Mouse (Mus musculus): Measurements from ENCODE around the gene Tmem150c. TPM values are rescaled to one million over a fixed set of nuclear protein-coding genes. Genes with fewer than 3 reads are reported as not detected.

The Tmem150c gene
- total RNA-seq, 2 experiments from 2014 or later, result not detected

- ATAC-seq (ENCODE audit: poor library complexity, severe bottlenecking), result no peak
These were observed 102.0 kb downstream of the Tmem150c start for GRCm38 (mm10) chr5:100057461-100058209.

- no peak for ATAC-seq (ENCODE audit: poor library complexity, severe bottlenecking)
These were observed 103.7 kb downstream of the Tmem150c start for GRCm38 (mm10) chr5:100055866-100056369.

GRCm38 (mm10) chr5:100054807-100055547, 104.6 kb downstream of the Tmem150c start:
- ATAC-seq (ENCODE audit: poor library complexity, severe bottlenecking), result no peak

- no peak for ATAC-seq (ENCODE audit: poor library complexity, severe bottlenecking)
These were observed 106.9 kb downstream of the Tmem150c start for GRCm38 (mm10) chr5:100052728-100053127.

- ATAC-seq (ENCODE audit: poor library complexity, severe bottlenecking), result no peak
These were observed 109.7 kb downstream of the Tmem150c start for GRCm38 (mm10) chr5:100049904-100050303.

GRCm38 (mm10) chr5:100047871-100048270, 111.7 kb downstream of the Tmem150c start:
- no peak for ATAC-seq (ENCODE audit: poor library complexity, severe bottlenecking)

GRCm38 (mm10) chr5:100047143-100047640, 112.4 kb downstream of the Tmem150c start:
- ATAC-seq (ENCODE audit: poor library complexity, severe bottlenecking), result no peak

- no peak for ATAC-seq (ENCODE audit: poor library complexity, severe bottlenecking)
These were observed 113.5 kb downstream of the Tmem150c start for GRCm38 (mm10) chr5:100046096-100046495.

GRCm38 (mm10) chr5:100044621-100045020, 115.0 kb downstream of the Tmem150c start:
- ATAC-seq (ENCODE audit: poor library complexity, severe bottlenecking), result no peak

GRCm38 (mm10) chr5:100044030-100044429, 115.6 kb downstream of the Tmem150c start:
- no peak for ATAC-seq (ENCODE audit: poor library complexity, severe bottlenecking)

GRCm38 (mm10) chr5:100043361-100043760, 116.2 kb downstream of the Tmem150c start:
- no peak for ATAC-seq (ENCODE audit: poor library complexity, severe bottlenecking)

- no peak for ATAC-seq (ENCODE audit: poor library complexity, severe bottlenecking)
These were observed 117.1 kb downstream of the Tmem150c start for GRCm38 (mm10) chr5:100042467-100042866.

GRCm38 (mm10) chr5:100041272-100041671, 118.3 kb downstream of the Tmem150c start:
- ATAC-seq (ENCODE audit: poor library complexity, severe bottlenecking), result no peak

- peak; percentile 20 for ATAC-seq (ENCODE audit: poor library complexity, severe bottlenecking)
These were observed 119.3 kb downstream of the Tmem150c start for GRCm38 (mm10) chr5:100040281-100040784.

- ATAC-seq (ENCODE audit: poor library complexity, severe bottlenecking), result peak; percentile 65
These were observed 119.9 kb downstream of the Tmem150c start, which contains the start of the genes Hnrnpdl and Enoph1 for GRCm38 (mm10) chr5:100039602-100040142. Gene Hnrnpdl, minus strand, starts transcription at chr5:100039664. Gene Enoph1, plus strand, starts transcription at chr5:100039985.

- peak; percentile 72 for ATAC-seq (ENCODE audit: poor library complexity, severe bottlenecking)
These were observed 120.7 kb downstream of the Tmem150c start for GRCm38 (mm10) chr5:100038714-100039601.

GRCm38 (mm10) chr5:100037965-100038713, 121.5 kb downstream of the Tmem150c start:
- ATAC-seq (ENCODE audit: poor library complexity, severe bottlenecking), result peak; percentile 39

GRCm38 (mm10) chr5:100036681-100037080, 122.9 kb downstream of the Tmem150c start:
- no peak for ATAC-seq (ENCODE audit: poor library complexity, severe bottlenecking)

- no peak for ATAC-seq (ENCODE audit: poor library complexity, severe bottlenecking)
These were observed 123.7 kb downstream of the Tmem150c start for GRCm38 (mm10) chr5:100035950-100036349.
